Mouse (Mus musculus) heart, postnatal 25 days (tissue): ENCODE data around the gene Lmna. TPM values are rescaled to one million over a fixed set of nuclear protein-coding genes. Genes with fewer than 3 reads are reported as not detected.

ENCODE experiments used
- DNase-seq: peaks from one replicate; pipeline ENCODE4 v3.0.0; 2022; ENCODE audit warnings: low spot score
- intact Hi-C: fragments of 180-260 bp; cut with DNase I; formaldehyde crosslinking; loops from one replicate; pipeline ENCODE4 v1.15.1; 2025
- total RNA-seq, 2 experiments: library from RNA; stranded (reverse); gene quantifications; 2 replicates each; pipeline ENCODE4 v1.2.3; 2021

Lmna gene
- total RNA-seq, 2 experiments from 2014 or later = 121 to 132 TPM

DNA sequence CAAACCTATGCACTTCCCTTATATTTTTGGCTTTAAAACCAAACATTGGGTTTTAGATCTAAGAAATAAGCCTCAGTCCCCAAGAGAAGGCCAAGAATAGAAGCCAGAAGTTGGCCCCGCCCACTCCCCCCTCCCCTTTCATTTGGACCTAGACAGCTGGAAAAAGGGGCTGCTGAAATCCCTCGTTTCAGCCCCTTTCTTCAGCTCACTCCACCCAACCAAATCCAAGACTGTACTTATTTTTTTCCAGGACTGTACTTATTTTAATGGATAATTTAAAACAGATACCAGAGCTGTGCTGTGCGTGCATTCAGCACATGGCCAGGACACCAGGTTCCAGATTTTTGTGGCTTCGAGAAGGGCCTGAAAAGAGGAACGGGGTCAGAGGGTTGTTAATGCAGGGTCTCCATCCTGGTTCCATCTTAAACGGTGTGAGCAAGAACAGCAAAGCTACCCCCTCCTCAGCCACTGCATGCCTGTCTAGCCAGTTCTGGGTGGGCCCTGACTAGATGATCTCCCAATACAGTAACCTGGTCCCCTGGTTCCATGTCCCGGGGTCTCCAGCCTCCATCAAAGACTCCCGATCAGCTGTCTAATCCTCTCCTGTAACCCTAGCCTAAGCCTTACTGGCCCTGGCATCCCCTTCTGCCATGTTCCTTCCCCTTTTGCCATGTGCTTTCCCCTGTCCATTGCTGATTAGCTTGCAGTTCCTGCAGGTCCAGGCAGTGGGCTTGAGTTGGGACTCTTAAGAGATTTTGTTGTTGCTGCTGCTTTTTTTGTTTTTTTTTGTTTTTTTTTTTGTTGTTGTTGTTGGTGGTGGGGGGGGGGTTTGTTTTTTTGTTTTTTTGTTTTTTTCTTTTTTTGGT lies 5.6 kb downstream of the Lmna start:
- intact Hi-C loops = loop anchor here (2.0 kb wide), 1 partner anchor 15 kb away; no protein-coding TSS in a partner anchor
- DNase-seq = no peak

GRCm38 (mm10) chr3:88503505-88503863 lies 6.3 kb downstream of the Lmna start:
- intact Hi-C loops = loop anchor here (2.0 kb wide), 1 partner anchor 15 kb away; no protein-coding TSS in a partner anchor
- DNase-seq = peak; percentile 60

DNA sequence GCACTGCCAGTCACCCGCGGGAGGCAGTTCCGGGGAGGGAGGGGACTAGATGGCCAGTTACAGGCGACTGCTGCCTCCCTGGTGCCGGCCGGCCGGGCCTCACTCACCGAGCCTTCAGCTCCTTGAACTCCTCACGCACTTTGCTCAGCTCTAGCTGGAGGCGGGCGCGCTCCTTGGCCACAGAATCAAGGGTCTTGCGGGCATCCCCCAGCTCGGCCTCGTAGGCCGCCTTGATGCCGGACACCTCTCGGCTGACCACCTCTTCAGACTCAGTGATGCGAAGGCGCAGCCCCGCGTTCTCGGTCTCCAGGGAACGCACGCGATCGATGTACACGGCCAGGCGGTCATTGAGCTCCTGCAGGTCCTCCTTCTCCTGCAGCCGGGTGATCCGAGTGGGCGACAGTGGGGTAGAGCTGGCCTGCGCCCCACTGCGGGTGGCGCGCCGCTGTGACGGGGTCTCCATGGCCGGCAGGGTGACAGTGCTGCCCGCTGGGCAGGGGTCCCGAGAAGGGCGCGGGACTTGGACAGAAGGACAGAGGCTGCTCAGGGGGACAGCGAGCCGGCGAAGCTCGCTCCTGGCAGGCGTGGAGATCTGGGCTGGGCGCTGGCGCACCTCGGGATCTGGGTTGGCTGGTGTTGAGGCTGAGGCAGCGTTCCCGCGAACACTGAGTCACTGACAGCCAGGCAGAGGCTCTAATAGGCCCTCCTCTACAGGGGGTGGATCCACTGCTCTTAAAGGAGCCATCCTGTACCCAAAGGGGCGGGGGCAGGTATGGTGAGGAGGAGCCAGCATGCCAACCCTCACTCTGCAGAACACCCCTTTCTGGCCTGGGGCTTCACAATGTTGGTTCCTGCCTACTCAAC lies 6.9 kb downstream of the Lmna start:
- intact Hi-C loops = loop anchor here (2.0 kb wide), 1 partner anchor 14 kb away; no protein-coding TSS in a partner anchor
- DNase-seq = peak; percentile 93

DNA sequence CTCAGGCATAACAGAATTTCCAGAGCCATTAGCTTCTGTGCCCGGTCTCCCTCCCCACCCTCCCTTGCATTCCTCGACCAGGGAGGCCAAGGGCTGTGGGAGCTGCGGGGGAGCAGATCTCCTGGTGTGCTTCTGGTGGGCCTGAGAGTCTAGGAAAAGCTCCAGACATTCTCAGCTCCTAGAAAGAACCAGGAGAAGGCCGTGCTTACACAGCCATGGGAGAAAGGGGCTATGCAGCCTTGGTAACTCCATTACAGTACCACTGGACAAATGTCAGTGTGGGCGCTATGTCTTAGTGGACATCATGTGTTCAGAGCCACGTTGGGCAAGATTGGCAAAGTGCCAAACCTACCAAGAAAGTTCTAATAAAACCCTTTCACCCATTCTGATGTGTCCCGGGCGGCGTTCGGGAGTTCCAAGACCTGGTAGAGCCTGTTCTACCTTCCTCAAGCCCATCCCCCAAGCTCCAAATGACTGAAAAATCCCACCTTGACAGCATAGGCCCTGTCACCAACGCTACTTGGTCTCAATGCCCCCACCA lies 7.7 kb downstream of the Lmna start:
- intact Hi-C loops = loop anchor here (2.0 kb wide), 1 partner anchor 13 kb away; no protein-coding TSS in a partner anchor
- no peak for DNase-seq

GRCm38 (mm10) chr3:88501366-88502030 lies 8.3 kb downstream of the Lmna start:
- intact Hi-C loops = loop anchor here (2.0 kb wide), 1 partner anchor 13 kb away; no protein-coding TSS in a partner anchor
- DNase-seq = no peak

GRCm38 (mm10) chr3:88500655-88501365 lies 8.9 kb downstream of the Lmna start:
- intact Hi-C loops = no loop called here
- DNase-seq = no peak

DNA sequence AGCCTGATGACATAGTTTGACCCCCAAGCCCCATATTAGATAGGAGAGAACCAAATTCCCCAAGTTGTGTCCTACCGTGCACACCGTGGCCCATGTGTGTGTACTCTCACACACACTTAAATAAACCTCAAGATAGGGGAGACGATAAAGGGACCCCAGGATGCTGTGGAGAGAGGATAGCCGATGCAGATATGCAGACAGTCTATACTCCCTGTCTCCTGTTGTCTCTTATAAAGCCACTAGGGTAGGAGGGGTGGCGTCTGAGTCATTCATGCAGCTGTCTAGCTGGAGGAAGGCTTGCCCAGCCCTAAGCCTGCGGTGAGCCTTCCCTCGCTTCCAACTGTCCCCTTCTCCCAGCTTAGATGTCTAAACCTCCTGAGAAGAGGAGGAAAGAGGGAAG lies 9.7 kb downstream of the Lmna start:
- intact Hi-C loops = no loop called here
- DNase-seq = no peak

GRCm38 (mm10) chr3:88499580-88499979 lies 10.2 kb downstream of the Lmna start:
- no peak for DNase-seq
- intact Hi-C loops = no loop called here

DNA sequence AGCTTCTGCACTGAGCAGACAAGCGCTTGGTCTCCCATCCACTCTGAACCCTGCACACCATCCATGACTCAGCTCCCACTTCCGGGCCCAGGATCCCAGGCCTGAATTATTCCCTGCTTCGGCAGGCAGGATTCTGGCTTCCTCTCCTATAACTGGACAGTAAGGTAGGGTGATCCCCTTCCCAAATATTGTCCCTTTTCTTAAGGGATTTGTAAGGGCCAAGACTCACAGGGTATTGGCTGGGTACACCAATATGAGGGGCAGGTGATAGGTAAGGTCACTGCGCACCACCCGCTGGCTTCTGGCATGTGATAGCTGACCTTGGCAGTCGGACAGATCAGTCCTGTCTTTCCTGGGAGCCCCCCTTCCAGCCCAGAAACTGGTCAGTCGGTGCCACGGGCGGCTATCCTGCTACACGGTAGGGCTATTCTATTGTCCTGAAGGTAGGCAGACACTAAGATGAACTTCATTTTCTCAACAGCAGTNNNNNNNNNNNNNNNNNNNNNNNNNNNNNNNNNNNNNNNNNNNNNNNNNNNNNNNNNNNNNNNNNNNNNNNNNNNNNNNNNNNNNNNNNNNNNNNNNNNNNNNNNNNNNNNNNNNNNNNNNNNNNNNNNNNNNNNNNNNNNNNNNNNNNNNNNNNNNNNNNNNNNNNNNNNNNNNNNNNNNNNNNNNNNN lies 13.9 kb downstream of the Lmna start:
- intact Hi-C loops = no loop called here
- DNase-seq = no peak

DNA sequence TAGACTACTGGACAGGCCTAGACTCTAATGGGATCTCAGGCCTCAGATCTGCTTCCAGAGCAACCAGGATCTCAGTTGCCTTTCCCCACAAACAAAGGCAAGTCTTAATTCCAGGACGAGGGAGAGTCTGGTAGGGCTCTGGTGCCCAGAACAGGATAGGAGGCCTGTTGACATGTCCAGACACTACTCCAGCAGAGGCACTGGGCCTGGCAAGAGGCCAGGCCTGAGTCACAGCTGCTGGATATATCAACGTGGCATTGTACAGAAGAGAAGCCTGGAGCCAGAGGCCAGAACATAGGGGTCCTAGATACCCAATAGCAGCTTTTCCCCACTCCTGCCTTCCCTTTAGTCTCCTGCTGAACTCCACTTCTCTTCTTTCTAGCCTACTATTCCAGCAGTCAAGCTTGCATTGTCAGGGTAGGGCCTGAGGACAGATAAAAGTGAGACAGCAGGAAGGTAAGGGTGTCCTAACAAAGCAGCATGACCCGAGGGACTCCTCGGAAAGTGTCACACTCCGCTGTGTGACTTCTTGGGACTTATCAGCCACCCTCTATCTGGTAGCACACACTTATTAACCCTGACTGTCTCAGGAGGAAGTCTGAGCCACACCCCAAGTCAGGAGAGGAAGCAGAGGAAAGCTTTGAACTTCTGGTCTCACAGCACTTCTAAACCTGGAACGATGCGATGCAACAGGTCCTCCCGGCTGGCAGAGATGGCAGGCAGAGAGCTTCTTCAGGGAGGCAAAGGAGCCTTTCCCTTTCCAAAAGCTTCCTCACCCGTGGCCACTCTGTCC lies 14.7 kb downstream of the Lmna start:
- intact Hi-C loops = no loop called here
- peak; percentile 59 for DNase-seq

DNA sequence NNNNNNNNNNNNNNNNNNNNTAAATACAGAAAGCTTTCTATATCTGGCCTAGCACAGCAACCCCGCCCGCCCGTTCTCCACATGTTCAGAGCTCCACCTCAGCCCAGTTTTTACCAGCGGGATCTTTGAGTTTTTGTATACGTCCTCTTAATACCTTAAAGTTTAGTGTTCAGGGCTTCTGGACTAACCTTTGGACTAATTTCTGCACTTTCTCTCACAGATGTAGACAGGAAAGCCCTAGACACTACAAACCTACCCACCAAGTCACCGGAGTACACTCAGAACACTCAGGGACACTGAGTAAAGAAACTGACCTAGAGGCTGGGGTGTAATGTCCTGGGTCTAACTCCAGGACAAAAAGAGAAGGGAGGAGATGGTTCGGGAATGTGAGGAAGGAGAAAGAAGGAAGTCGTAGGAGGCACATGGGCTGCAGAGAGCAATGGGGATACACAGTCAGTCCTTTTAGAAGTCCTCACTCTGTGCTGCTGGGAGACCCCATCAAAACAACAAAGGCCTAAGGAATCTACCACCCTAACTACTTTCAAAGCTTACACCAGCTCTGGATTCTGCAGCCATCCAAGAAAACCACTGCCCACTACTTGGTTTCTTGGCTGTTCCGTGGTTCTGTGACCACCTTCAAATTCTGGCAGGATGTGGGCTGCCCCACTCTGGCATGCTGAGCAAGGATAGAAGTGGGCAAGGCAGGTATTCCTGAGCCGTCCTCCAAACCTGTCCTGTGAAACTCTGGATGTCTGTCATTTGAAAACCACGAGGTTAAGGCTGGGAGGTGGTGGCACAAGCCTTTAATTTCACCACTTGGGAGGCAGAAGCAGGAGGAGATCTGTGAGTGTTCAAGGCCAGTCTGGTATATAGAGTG lies 15.8 kb downstream of the Lmna start:
- DNase-seq = no peak
- intact Hi-C loops = no loop called here

- intact Hi-C loops = no loop called here
- DNase-seq = no peak
Observed at GRCm38 (mm10) chr3:88487396-88487795, 22.4 kb downstream of the Lmna start.

GRCm38 (mm10) chr3:88486887-88487286 lies 22.9 kb downstream of the Lmna start:
- intact Hi-C loops = no loop called here
- no peak for DNase-seq

- intact Hi-C loops = no loop called here
- DNase-seq = no peak
Observed at GRCm38 (mm10) chr3:88486043-88486442, 23.7 kb downstream of the Lmna start.

DNA sequence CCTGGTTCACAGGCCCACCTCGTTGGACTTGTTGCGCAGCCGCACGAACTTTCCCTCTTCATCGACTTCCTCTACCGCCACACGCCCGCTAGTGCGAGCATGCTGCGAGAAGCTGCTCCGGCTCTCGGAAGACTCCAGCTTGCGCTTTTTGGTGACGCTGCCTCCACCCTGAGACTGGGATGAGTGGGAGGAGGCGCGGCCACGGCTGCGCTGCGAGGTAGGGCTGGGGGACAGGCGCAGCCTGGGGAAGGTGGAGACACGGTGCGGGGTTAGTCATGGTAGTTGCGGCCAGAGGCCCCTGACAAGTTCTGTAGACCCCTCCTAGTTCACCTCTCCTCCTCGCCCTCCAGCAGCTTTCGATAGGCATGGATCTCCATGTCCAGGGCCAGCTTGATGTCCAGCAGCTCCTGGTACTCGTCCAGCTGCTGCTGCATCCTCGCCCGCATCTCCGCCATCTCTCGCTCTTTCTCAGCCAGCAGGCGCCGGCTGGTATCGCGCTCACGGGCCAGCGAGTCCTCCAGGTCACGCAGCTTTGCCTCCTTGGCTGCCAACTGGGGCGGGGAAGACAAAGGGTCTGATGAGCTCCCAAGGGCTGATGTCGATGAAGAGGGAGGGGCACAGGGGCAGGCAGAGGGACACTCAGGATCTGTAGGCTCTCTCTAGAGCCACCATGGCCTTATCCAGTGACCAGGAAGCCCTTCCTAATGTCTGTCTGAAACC lies 25.0 kb downstream of the Lmna start:
- DNase-seq = no peak
- intact Hi-C loops = no loop called here

DNA sequence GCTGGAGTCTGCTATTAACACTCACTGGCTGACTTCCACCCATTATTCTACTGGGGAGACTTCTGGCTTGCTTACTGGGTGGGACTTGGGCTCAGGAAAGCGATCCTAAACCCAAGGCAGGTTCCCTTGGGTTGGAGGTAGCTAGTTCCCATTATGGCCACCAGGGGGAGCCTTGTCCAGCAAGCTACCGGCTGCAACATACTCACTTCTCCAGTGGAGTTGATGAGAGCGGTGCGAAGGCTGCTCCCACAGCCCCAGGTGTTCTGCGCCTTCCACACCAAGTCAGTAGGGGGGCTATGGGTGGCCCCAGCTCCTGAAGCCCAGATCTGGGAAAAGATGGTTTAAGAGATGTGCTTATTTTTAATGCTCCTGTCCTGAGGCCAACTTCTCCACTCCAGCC lies 26.1 kb downstream of the Lmna start:
- no peak for DNase-seq
- intact Hi-C loops = loop anchor here (1.0 kb wide), 1 partner anchor 39 kb away; no protein-coding TSS in a partner anchor
